Mouse (Mus musculus) layer of hippocampus, postnatal 25 days (tissue): ENCODE results near the gene Gm12248. TPM values are rescaled to one million over a fixed set of nuclear protein-coding genes. Genes with fewer than 3 reads are reported as not detected.
"Not testable (repeated sequence)": the region's sequence is repeated elsewhere in the genome, so short reads cannot be mapped to it uniquely, and the experiment has no call there.

ENCODE experiments used
- DNase-seq, 2 experiments: peaks; one replicate each; pipeline ENCODE4 v3.0.0; 2022; ENCODE audit warnings: mixed read lengths in 2 of 2, low spot score in 1 of 2; ENCODE audit errors: extremely low spot score in 1 of 2
- total RNA-seq, 2 experiments: library from RNA; stranded (reverse); gene quantifications; 2 replicates each; pipeline ENCODE4 v1.2.3; 2021

Gene Gm12248
- total RNA-seq, 2 experiments from 2014 or later = not detected

DNA sequence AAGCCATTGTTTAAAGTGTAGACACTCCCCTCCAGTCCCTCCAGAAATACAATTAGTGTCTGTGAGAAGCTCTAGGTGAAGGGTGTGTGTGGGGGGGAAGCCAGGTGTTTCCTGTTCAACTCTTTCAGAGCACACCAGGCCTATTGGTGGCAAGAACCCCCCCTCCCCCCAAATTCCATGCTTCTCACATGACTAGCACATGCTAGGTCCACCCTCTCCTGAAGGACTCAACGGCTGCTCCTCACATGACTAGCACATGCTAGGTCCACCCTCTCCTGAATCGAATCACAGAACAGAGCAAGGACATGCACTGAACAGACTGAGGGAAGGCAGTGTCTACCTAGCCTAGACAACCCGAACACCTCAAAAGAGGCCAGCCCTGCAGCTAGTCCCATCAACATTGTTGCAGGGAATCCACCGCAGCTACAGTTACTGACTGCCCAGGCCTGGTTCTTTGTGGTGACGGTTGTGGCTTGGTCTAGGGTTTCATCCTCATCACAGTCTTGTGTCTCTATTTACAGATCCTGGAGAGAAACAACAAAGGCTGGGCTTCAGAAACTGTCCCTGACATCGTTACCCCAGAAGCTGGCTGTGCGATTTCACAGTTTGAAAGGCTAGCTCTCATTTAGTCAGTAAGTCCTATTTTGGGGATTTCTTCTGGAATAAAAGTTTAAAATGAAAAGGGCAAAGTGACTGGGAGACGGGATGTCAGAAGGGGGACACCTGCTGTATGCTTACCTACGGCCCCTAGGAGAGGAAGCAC lies 9.8 kb upstream of the Gm12248 start:
- no peak for DNase-seq

DNA sequence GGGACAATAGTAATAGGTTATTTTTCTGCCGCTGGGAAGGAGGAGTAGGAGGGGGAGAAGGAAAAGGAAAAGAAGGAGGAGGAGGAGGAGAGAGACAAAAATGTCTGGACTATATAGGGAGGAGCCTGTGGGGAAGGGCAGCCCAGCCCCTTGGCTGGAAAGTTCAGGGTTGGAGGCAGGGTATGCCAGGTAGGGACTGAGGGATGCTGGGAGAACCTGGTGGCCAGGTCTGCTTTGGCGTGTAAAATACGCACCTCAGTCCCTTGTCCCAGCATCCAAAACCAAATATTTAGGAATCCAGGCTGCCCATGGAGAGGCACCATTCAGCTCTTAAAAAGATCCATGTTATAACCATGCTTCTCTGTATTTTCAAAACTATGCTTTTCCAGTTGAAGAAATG lies 9.2 kb upstream of the Gm12248 start:
- DNase-seq = no peak

DNA sequence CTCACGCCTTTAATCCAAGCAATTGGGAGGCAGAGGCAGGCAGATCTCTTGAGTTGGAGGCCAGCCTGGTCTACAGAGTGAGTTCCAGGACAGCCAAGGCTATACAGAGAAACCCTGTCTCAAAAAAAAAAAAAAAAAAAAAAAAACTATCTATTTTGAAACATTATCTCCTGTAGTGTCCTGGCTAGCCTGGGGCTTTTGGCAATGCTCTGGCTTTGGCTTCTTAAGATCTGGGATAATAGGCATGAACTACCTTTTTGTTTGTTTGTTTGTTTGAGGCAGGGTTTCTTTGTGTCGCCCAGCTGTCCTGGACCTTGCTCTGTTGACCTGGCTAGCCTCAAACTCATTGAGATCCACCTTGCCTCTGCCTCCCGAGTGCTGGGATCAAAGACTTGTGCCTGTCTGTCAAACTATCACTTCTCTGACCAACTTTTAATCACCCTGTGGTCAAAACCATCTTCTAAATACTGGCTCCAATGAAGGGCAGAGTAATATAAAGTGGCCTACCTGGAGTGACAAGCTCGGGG lies 8.3 kb upstream of the Gm12248 start:
- DNase-seq = no peak

DNA sequence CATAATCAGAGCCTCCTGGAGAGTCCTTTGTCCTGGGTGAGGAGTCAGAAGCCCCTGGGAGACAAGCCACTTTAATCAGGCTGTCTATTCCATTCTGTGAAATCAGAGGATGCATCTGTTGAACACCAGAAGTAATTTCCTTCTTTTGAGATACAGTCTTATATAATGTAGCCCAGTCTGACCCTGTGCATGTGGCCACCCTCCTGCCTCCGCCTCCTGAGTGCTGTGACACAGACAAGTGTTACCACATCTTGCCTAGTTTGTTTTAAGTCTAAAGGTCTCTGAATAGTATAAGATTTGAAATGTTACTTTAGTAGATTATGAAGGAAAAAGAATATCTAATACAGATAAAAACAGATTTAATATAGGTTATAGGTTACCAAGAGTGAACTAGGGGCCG lies 7.1 kb upstream of the Gm12248 start:
- DNase-seq = no peak

DNA sequence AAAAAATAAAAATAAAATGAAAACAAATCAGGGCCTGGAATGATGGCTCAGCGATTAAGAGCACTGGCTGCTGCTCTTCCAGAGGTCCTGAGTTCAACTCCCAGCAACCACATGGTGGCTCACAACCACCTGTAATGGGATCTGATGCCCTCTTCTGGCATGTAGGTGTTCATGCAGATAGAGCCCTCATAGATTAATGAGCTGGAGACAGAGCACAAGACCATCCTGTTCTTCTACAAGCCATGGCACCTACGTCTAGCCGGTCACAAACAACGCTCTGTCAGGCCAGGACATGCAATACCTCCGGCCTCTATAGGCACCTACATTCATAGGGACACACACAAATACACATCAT lies 5.4 kb upstream of the Gm12248 start:
- DNase-seq = not testable (repeated sequence)

DNA sequence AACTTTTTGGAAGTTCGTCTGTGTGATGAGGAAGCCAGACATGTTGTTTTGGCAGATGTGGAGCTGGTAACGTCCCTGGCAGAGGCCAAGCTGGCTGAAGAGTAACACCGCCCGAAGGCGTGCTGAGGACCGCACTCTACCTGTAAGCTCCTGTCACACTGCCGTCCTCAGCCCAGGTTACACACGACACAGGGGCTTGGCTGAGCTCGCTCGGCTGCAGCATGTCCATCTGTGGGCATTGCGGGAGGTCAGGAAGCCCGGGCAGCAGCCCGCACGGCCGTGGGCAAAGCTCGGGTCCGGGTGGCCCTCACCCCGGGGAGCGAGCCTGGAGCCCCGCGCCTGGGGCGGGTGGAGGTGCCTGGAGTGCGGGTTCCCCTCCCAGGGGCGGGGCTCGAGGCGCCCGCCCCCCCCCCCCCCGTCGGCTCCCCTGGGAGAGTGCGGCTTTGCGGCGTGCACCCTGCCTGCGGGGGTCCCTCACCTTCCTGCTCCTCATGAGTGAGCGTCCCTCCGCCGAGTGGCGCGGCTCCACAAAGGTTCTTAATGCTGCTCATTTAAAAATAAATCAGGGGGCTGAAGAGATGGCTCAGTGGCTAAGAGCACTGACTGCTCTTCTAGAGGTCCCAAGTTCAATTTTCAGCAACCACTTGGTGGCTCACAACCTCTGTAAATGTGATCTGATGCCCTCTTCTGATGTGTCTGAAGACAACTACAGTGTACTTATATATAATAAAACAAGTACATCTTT lies 4.9 kb upstream of the Gm12248 start:
- no peak for DNase-seq

DNA sequence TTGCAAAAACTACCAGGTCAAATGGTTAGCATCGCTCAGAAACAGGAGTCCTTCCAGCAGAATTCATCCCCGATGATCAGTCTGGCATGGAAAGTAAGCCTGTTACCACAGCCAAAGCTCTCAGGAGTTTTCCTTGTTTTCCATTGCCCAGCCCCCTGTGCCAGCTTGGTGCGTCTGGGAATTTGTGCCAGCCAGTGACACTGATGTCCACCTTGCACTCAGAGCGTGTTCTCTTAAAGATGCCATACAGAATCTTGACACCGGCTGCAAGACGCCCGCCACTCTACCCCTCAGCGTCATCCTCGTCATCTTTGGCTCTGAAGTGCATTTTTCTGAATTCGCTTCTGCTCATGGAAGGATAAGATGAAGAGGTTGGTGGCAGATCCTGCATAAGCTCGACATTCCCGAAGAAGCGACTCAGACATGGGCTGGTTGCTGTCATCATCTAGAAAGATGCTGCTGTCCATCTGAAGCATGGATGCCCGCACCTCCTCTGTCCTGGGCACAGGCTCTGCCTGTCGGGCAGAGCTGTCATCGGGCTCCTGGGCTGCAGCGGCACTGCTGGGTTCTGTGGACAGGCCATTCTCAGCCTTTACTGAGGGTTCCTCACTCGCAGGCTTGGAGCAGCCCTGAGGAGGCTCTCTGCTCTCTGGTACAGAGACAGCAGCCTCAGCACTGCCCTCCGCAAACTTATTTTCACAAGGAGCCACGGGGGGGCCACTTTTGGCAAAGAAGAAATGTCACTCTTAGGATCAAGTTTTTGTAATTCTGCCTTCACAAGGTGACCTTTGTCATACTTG lies 4.1 kb upstream of the Gm12248 start:
- no peak for DNase-seq

DNA sequence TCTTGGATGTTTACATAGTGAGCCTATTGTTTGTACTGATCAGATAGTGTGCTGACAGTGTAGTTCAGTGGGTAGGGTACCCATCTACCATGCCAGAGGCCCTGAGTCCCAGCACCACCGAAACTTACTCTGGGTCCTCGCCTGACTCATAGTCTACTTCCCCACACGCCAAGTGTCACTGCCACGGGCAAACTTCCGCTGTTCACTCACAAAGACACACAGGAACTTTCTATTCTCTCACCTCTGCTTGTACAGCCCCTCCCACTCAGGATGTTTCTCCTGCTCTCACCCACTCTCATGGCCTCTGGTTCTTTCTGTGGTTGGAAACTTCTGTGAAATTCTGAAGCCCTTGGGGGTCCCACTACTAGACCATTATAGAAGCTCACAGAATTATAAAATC lies 3.2 kb upstream of the Gm12248 start:
- DNase-seq = no peak

DNA sequence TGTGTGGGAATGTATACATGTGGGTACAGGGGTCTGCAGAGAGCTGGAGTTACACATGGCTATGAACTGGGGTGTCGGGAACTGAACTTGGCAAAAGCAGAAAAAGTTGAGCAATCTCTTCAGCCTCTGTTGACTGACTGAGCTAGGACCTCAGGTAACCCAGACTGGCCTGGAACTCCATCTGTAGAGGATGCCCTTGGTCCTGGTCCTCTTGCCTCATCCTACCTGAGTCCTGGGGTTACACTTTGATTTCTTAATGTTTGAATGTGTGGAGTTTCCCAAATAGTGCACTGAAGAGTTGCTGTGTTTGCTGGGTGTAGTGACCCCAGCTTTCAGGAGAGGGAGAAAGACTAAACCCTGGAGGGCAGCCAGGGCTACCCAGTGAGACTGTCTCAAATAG lies 2.6 kb upstream of the Gm12248 start:
- DNase-seq = no peak

DNA sequence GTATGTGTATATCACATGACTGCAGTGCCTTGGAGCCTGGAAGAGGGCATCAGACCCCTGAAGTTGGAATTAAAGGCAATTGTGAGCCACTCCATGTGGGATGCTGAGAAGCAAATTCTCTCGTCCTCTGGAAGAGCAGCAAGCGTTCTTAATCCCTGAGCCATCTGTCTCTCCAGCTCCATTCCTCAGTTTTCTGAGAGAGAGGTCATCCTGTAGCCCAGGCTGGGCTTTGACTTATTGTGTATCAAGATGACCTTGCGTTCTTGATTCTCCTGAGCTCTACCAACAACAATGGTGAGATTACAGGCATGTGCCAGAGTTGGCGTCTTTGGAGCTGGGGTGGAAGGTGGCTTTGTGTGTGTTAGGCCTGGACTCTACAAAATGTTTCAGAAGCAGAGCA lies 1.8 kb upstream of the Gm12248 start:
- no peak for DNase-seq

DNA sequence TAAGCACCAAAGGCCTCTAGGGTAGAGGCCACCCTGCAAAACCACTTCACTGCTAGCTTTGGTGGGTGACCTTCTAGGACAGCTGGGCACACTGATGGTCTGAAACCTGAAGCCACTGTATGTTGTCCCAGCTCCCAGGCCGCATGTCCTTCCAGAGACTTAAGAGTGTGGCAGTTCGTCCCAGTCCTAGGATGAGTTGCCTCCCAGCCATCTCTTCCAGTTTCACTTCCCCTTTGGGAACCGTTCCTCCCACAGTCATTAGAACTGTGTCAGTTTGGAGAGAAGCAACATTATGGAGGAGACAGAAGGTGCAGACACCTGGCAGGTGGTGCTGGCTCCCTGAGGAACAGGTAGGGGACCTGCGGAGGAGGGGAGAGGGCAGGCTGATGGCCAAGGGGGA lies 393 bp downstream of the Gm12248 start:
- no peak for DNase-seq

DNA sequence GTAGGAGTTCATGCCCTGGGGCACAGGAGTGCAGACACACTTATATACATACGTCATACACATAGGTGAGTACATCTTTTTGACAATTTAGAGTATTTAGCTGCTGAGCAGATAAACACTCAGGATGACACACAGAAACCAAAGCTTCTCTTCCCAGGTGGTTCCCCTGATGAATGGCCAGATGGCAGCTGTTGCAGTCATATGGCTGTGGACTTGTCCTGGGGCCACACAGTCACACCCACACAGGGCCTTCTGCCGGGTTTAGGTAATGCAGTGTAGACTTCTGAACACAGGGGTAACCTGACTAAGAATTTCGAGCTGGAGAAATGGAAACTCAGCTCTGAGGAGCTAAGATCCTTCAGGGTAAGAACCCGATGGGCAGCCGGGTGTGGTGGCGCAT lies 11.2 kb downstream of the Gm12248 start:
- no peak for DNase-seq

DNA sequence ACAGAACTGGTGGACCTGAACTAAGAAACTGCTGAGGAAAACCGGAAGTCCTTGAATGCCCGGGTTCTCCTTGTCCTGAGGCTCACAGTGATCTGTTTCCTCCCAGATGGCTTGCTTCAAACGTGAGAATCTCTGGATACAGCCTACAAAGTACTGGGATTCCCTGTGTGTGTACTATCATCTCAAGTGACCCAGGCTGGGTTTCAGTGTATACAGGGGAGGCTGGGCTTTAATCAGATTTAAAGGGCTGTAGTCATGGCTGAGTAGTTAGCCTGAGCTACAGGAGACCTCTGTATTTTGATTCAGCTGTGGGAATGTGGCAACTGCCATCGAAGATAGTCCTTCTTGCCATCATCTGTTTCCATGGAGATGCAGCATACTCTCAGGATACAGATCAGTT lies 15.7 kb downstream of the Gm12248 start:
- no peak for DNase-seq

DNA sequence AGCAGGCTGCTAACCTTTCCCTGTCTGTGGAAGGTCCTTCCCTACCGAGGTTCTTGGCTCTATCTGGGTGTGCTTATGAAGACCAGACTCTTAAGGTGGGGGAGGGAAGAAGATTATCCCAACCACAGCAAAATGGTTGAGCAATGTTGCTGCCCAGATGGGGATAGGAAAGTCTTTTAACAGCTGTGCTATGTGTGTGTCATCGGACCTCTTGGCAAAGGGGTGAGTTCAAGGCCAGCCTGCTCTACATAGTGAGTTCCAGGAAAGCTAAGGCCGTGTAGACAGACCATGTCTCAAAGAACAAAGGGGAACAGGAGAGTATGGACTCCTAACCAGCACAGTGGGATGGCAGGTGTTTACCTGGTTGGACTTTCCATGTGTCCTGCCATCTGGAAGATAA lies 20.0 kb downstream of the Gm12248 start:
- DNase-seq = no peak

DNA sequence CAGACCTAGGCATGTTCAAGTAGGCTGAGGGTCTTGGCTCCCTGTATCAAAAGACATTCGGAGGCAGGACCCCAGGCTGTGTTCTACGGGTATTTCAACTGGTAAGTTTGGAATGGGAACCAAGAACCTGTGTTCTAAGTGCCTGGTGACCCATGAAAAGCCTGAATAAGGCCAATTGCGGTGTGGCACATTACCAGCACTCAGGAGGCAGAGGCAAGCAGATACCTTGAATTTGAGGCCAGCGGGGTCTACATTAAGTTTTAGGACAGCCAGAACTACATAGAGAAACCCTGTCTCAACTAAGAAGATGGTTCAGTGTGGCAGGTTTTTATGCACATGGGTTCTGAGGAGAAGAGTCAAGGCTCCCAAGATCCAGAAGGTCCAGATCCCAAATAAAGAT lies 27.9 kb downstream of the Gm12248 start:
- no peak for DNase-seq

DNA sequence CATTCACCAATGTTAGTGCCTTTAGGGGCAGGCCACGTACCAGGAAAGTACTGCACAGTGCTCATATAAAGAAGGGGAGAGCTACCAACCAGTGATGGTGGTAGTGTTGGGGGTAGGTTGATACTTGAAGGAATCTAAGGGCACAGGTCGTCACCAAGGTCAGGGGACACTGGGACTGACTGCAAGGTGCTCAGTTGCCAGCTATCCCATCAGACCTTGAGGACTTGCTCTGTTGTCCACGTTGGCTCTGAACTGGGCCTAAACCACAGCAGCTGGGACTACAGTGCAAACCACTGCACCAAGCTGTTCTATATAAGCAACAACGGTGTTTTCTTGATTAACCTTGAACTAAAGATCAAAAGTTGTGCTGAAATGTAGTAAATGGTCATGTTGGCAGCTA lies 30.3 kb downstream of the Gm12248 start:
- DNase-seq = no peak

DNA sequence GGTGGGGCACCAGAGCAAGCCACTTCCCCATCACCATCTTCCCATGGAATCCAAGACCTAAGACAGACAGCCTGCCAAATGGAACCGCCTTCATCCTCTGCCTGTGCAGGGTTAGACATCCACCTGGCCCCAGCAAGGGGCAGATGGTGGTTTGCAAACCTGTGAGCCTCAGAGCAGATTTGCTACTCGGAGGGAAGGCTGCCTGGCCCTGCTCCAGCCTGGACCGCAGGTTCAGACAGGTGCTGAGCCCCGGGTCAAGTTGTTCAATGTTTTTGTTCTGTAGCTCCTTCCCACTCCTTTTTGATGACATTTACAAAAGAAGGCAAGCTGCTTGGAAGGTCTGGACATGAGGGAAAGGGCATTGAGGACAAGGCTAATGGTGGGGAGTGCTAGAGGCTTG lies 31.7 kb downstream of the Gm12248 start:
- DNase-seq = not testable (repeated sequence)

DNA sequence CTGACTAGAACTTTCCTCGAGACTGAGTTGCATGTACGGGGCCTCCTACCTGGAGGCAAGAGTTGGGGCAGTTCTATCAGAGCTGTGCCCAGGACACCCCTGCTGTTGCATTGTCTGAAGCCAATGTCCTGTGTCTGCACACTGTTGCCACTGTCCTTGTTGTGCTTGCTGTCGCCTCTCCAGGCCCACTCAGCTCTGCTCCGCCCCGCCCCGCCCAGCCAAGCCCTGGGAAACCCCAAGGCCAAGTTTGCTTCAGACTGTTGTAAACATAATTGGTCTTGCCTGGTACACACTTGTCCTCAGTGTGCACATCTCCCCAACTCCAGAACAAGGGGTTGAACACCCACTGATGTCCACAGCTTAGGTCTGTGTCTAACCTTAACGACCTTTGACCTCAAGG lies 33.2 kb downstream of the Gm12248 start:
- DNase-seq = not testable (repeated sequence)

DNA sequence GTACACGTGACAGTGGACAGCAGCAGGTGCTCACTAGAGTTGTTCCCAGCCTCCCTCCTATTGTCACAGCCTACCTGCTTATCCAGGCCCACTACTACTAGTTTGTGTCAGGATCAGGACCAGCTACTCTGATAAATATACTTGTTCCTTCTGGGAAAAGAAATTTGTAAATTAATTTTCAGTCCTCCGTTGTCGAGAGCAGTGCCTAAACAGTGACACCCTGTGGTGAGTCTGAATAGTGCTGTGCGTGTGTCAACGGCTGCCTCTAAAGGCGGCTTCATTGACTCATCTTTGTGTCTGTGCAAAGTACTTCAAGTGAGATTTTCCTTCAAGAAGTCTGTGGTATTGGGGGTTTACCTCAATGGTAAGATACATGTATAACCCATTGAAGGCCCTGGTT lies 35.5 kb downstream of the Gm12248 start:
- peak in 1 of 2 experiments; percentile 61 for DNase-seq

DNA sequence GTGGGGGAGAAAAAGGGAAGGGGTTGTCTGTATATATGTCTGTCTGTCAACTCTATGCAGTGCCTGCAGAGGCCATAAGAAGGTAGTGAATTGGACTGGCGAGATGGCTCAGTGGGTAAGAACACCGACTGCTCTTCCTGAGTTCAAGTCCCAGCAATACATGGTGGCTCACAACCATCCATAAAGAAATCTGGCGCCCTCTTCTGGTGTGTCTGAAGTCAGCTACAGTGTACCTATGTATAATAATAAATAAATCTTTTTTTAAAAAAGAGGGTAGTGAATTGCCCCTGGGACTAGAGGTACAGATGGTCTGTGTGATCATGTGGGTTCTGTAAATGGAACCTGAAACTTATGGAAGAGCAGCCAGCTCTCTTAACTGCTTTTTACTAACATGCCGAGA lies 46.5 kb downstream of the Gm12248 start:
- DNase-seq = peak in 1 of 2 experiments; percentile 20

DNA sequence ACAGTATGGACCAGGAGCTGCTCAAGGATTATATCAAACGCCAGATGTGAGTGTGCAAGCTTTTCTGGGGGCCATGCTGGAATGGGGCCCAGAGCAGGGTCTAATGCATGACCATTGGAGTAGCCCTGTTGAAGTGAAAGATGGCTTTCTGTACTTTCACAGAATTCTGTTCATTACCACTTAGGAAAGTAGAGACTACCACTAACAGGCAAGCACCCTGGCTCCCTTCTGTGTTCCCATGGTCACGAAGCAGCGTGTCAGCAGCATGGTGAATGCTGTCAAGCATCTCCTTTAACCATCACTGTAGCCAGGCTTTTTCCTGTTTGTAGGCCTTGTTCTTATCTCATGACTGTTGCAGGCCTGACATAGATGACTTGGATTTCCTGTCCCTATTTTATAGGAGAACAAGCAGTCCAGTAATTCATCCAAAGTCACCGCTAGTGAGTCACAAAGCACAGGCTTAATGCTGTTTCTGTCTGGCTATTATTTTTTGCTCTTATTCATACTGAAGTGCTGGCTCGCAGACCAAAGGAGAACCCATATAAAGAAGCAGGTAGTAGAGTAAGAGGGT lies 50.0 kb downstream of the Gm12248 start:
- no peak for DNase-seq
